Mouse (Mus musculus): ENCODE results near the gene Gpr157. TPM values are rescaled to one million over a fixed set of nuclear protein-coding genes. Genes with fewer than 3 reads are reported as not detected.

The Gpr157 gene
- 0.19 and 0.20 TPM in 2 replicates for total RNA-seq (2012; rRNA removed)
- under 1 TPM in 1 of 2 experiments, not detected in 1; 0.88 TPM for polyA plus RNA-seq (2012; ENCODE audit: insufficient read depth in 1 of 2, insufficient read length in 2 of 2, low read depth in 1 of 2, low replicate concordance in 2 of 2, missing spikeins in 1 of 2)

DNA sequence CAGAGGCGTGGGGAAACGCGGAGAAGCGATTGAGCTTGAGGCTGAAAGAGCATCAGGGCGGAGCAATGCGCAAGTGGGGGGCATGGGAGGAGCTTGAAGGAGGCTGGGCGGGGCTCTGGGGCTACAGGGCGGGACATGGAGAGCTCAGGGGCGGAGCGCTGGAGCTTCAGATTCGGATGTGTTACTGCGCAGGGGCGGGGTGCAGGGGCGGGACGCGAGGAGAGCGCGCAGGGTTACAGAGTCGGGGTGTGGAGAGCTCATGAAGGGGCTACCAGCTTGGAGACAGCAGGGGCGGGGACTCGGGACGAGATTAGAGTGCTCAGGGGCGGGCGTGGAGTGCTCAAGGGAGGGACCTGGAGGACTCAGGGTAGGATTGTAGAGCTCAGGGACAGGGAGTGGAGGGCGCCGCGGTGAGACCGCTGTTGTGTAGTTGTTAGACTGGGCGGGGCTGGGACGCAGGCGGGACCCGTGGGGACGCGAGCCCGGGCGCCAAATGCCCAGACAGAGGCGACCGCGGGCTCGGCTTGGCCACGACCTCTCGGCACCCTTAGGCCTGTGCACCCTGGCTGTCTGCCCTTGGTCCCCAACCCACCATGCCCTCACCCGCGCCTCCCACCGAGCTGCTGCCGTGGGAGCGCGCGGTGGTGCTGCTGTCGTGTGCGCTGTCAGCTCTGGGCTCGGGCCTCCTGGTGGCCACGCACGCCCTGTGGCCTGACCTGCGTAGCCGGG, at the start of gene Gpr157:
Gpr157 (plus strand) TSS at position 205 of the 729 bp plus-strand sequence.
- Histone ChIP-seq H3K9ac (ENCODE audit: control insufficient read depth, low read depth, low read length, poor library complexity, severe bottlenecking) (peak within 1 kb of the TSS; percentile 62), H3K9me3 (replicated peaks; ENCODE audit: insufficient read depth, low read length) (no peaks in the 10 kb centered on the region), H3K27me3 (ENCODE audit: control insufficient read depth in 1 of 2, insufficient read depth in 2 of 2, low read length in 2 of 2) (peaks cover 0 to 3% of the 10 kb centered on the region in 2 experiments; a peak in 1 of 4 replicates), H3K79me2 (ENCODE audit: control insufficient read depth, insufficient read depth, low read length, poor library complexity) (no peaks in the 10 kb centered on the region), H3K36me3 (ENCODE audit: control insufficient read depth in 1 of 2, insufficient read depth in 2 of 2, low read length in 2 of 2) (0 out of 4 replicates have a peak, but pooled peaks cover 0 to under 1% of the 10 kb centered on the region in 2 experiments), H3K27ac (ENCODE audit: control insufficient read depth, low read depth, low read length) (no peak within 1 kb of the TSS), H3K4me3 (ENCODE audit: control insufficient read depth in 1 of 2, insufficient read depth in 1 of 2, low read depth in 2 of 2, low read length in 2 of 2) (peak within 1 kb of the TSS; percentile 45 to 71), H3K4me1 (ENCODE audit: control insufficient read depth in 1 of 2, insufficient read depth in 2 of 2, low read length in 2 of 2) (peaks cover 0 to 2% of the 10 kb centered on the region in 2 experiments; a peak in 1 of 4 replicates)
- peak; percentile 99 for DNase-seq (ENCODE audit: low read depth, low spot score)
- TF ChIP-seq MAX (IDR thresholded peaks at IDR 0.05; ENCODE audit: low read length), result no peak
- TF ChIP-seq POLR2A (IDR thresholded peaks at IDR 0.05; ENCODE audit: control insufficient read depth in 1 of 2, insufficient read depth in 1 of 2, low read depth in 1 of 2, low read length in 2 of 2, poor library complexity in 1 of 2), result peak in 1 of 2 experiments; percentile 34; a peak in 2 of 4 replicates
- TF ChIP-seq CTCF (IDR thresholded peaks at IDR 0.05 in 2 of 3, conservative IDR thresholded peaks at IDR 0.05 in 1 of 3; ENCODE audit: control insufficient read depth in 1 of 3, insufficient read depth in 1 of 3, low read depth in 2 of 3, low read length in 3 of 3, poor library complexity in 1 of 3, severe bottlenecking in 1 of 3), result peak in 1 of 3 experiments; percentile 2; a peak in 1 of 6 replicates
- no peak for TF ChIP-seq RAD21 (IDR thresholded peaks at IDR 0.05; ENCODE audit: low read depth, low read length)
- TF ChIP-seq EP300 (IDR thresholded peaks at IDR 0.05; ENCODE audit: low read depth in 1 of 2, low read length in 2 of 2), result no peak
- no peak for TF ChIP-seq KAT2A (conservative IDR thresholded peaks at IDR 0.05; ENCODE audit: low read depth, low read length)
- TF ChIP-seq MXI1 (IDR thresholded peaks at IDR 0.05; ENCODE audit: low read depth, low read length), result 0 out of 2 replicates have a peak, but pooled peaks have one; percentile 42
- 0 out of 2 replicates have a peak, but pooled peaks have one; percentile 16 for TF ChIP-seq NELFE (IDR thresholded peaks at IDR 0.05; ENCODE audit: low read depth, low read length)
- TF ChIP-seq MAZ (IDR thresholded peaks at IDR 0.05; ENCODE audit: low read depth, low read length), result peak; percentile 89
- peak; percentile 75 for TF ChIP-seq NRF1 (IDR thresholded peaks at IDR 0.05; ENCODE audit: insufficient read depth, low read depth, low read length, poor library complexity, severe bottlenecking)
- no peak for TF ChIP-seq CHD1 (IDR thresholded peaks at IDR 0.05; ENCODE audit: low read depth, low read length)
- peak; percentile 43; the same call in 1 of the 2 replicates for TF ChIP-seq UBTF (IDR thresholded peaks at IDR 0.05; ENCODE audit: borderline replicate concordance, insufficient read depth, low read depth, low read length)
- TF ChIP-seq TAL1 (IDR thresholded peaks at IDR 0.05; ENCODE audit: low read length), result no peak

DNA sequence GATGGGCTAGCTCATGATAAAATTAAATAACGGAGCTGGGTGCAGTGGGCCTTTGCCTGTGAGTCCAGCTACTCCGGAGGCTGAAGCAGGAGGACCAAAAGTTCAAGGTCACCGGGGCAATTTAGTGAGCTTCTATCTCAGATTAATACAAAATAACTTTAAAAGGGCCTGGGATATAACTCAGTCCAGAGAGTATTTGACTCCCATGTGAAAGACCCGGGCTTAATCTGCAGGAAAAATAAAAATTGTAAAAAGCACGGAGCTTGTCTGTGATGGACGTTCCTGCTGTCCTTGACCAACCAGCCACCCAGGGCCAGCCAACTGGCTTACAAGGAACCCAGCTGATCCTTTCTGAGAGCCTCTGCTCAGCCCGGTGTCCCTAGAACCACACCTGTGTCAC, 48.6 kb upstream of the Gpr157 start:
- no peak for DNase-seq (ENCODE audit: low read depth, low spot score)
- Histone ChIP-seq H3K27ac (ENCODE audit: control insufficient read depth, low read depth, low read length) (no peak overlapping the region), H3K9me3 (replicated peaks; ENCODE audit: insufficient read depth, low read length) (no peaks in the 10 kb centered on the region), H3K9ac (ENCODE audit: control insufficient read depth, low read depth, low read length, poor library complexity, severe bottlenecking) (no peak overlapping the region), H3K79me2 (ENCODE audit: control insufficient read depth, insufficient read depth, low read length, poor library complexity) (no peaks in the 10 kb centered on the region), H3K4me3 (ENCODE audit: control insufficient read depth in 1 of 2, insufficient read depth in 1 of 2, low read depth in 2 of 2, low read length in 2 of 2) (no peak overlapping the region), H3K4me1 (ENCODE audit: control insufficient read depth in 1 of 2, insufficient read depth in 2 of 2, low read length in 2 of 2) (peaks cover 2 to 11% of the 10 kb centered on the region in 2 experiments; a peak in 3 of 4 replicates), H3K36me3 (ENCODE audit: control insufficient read depth in 1 of 2, insufficient read depth in 2 of 2, low read length in 2 of 2) (peaks cover 0 to 8% of the 10 kb centered on the region in 2 experiments; a peak in 2 of 4 replicates), H3K27me3 (ENCODE audit: control insufficient read depth in 1 of 2, insufficient read depth in 2 of 2, low read length in 2 of 2) (peaks cover 7 to 8% of the 10 kb centered on the region in 2 experiments)
- TF ChIP-seq MYC (IDR thresholded peaks at IDR 0.05; ENCODE audit: low read depth, low read length), result no peak
- no peak for TF ChIP-seq UBTF (IDR thresholded peaks at IDR 0.05; ENCODE audit: borderline replicate concordance, insufficient read depth, low read depth, low read length)
- no peak for TF ChIP-seq NRF1 (IDR thresholded peaks at IDR 0.05; ENCODE audit: insufficient read depth, low read depth, low read length, poor library complexity, severe bottlenecking)
- no peak for TF ChIP-seq TCF12 (IDR thresholded peaks at IDR 0.05; ENCODE audit: low read depth, low read length)
- TF ChIP-seq ELF1 (IDR thresholded peaks at IDR 0.05; ENCODE audit: low read depth, low read length), result no peak
- no peak for TF ChIP-seq EP300 (IDR thresholded peaks at IDR 0.05; ENCODE audit: low read depth in 1 of 2, low read length in 2 of 2)
- no peak for TF ChIP-seq USF2 (IDR thresholded peaks at IDR 0.05; ENCODE audit: borderline replicate concordance in 1 of 2, insufficient read depth in 1 of 2, low read depth in 1 of 2, low read length in 2 of 2)
- TF ChIP-seq POLR2AphosphoS5 (IDR thresholded peaks at IDR 0.05; ENCODE audit: borderline replicate concordance, low read depth, low read length), result no peak
- no peak for TF ChIP-seq MYB (IDR thresholded peaks at IDR 0.05; ENCODE audit: low read depth, low read length)
- no peak for TF ChIP-seq KAT2A (conservative IDR thresholded peaks at IDR 0.05; ENCODE audit: low read depth, low read length)
- TF ChIP-seq ZC3H11A (IDR thresholded peaks at IDR 0.05; ENCODE audit: low read depth, low read length), result no peak
- no peak for TF ChIP-seq CHD1 (IDR thresholded peaks at IDR 0.05; ENCODE audit: low read depth, low read length)

Data from MEL (cell line).